Mouse (Mus musculus): ENCODE data around the gene Rasgrp3.

Rasgrp3 gene

DNA sequence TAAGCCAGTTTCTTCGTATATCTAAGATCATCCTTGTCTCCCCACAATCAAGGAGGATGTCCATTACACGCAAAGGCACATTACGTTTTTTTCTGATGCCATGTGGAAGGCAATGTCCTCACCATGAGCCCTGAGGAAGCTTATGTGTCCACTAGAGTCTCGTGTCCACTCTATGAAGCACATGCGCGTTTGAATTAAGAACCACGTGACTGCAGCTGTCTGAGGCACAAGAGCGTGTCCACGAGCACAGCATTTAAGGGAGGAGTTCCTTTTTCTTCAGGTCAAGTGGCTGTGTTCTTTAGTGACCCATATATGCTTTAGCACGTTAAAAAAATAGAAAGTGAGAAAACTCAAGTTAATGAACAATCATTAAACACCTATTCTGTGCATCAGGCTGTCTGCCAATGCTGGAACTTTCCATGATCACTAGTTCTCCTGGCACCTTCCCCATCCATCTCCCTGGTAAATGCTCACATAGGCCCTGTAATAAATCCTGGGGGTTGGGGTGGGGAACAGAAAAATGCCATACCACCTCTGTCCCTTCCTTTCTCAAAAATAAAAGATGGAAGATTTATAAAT, 70.5 kb downstream of the Rasgrp3 start:
- DNase-seq, result peak; percentile 35

DNA sequence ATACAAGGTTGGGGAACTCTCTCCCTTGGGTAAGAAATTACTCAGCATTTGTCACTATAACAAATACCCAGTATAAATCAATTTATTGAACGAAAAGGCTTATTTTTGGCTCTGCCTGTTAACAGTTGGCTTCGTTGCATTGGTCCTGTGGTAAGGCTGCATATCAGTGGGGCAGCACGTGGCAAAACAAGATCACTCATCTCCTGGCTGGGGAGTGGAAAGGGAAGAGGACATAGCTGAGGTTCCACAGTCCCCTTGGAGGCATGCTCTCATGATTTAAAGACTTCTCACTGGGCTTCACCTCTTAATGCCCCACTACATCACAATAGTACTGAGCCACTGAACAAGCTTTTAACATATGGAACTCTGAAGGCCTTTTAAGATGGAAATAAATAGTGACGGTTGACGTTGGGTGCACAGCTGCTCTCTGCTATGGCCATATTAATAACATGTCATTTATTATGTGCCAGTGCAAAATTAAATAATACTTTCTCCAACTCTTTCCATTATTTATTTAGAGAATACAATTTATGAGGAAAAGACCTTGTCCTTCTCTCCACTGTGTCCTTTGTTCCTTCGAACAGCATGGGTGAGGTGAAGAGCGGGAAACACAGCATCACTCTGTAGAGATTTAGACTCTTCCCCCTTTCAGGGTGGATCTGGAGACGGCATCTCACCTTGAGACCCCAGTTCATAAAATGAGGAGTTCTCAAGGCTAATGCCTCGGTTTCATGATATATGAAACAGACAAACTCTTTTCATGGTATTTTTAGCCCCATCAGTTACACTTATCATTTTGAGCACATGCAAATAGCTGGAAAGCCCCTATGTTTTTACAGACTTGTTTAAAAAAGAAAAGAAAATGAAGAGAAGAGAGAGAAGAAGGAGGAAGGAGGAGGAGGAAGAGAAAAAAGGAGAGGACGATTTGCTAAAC, 71.3 kb downstream of the Rasgrp3 start:
- DNase-seq, result no peak

DNA sequence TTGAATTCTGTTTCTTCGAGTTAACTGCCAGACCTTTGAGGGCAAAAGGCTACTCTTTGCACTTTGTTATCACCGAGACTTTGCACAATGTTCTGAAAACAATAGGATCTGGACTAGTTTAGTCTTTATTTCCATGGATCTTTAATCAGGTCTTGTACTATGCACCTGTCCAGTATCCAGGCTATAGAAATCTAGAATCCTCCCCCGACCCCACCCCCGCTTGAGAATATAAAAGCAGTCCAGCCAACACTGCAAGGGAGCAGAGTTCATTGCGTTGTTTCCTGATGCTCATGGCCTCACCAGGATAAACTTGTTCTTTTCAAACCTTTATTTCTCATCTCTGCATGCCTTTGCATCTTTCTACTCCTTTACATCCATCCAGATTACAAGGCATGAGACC, 73.6 kb downstream of the Rasgrp3 start:
- DNase-seq, result no peak

DNA sequence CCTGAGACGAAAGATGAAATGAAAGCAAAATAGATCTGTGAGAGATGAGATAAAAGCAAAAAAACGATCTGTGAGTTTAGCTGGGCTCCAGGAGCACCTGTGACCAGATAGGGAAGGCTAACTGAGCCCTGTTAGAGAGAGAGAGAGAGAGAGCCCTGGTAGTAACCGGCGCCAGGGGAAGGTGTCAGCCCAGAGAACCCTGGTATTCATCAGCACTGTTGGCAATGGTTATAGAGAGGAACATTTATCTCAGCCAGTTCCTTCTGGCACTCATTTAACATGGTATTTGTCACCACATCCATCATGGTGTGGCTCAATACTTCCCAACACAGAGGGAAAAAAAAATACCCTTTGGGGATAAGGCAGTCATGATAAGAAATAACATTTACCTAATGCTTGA, 80.9 kb downstream of the Rasgrp3 start:
- no peak for DNase-seq

DNA sequence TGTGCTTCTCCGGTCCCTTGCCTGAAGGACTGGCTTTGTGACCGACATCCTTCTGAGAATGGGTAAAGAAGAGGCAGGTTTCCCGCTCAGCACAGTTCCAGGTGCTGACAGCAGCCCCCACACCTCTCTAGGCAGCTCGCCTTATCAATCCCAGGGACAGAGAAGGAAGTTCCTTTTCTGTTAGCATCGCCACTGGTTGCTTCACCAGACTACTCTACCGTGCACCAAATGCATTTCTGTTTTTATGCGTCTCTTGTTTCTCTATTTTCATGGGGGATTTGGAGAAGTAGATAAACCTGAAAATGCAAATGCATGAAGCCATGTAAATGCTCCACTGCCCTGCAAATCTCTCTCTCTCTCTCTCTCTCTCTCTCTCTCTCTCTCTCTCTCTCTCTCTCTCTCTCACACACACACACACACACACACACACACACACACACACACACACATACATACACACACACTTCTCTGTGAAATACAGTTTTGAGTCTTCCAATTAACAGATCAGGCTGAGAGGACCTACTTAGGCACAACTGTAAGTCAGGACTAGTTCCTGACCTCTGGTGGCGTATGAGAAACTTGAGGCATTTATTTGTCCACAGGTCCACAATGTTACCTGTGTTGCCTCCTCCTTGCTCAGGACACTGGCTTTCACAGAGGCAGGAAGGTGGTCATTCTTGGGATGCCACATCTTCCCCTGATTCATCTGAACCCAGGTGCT, 82.6 kb downstream of the Rasgrp3 start:
- DNase-seq, result no peak

DNA sequence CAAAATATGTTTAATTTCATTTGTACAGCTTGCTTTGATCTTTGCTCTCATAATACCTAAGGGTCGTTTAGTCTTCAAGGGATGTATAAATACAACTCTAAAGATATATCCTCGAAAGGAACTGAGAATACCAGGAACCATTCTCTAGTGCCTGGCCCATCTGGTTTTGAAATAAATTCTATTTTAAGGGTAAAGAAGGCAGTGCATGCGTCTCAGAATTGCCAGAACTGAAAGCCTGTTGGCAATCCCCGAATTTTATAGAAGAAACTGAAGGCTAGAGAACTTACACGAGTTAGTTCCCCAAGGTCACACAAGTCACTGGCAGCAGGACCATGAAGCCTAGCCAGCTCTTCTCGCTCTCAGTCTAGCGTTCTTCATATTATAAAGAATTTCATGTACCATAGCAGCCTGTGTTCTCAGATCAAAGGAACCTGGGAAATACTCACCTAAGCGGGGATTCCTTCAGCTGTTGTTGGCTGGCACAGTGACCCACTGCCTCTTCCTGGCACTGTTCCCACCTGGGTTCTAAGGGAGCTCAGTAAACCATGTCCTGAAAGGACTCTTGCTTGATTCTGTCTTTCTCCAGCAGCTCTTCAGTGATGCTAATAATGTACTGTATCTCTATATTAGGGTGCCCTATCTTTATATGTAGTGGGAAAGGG, 83.7 kb downstream of the Rasgrp3 start:
- DNase-seq, result no peak

DNA sequence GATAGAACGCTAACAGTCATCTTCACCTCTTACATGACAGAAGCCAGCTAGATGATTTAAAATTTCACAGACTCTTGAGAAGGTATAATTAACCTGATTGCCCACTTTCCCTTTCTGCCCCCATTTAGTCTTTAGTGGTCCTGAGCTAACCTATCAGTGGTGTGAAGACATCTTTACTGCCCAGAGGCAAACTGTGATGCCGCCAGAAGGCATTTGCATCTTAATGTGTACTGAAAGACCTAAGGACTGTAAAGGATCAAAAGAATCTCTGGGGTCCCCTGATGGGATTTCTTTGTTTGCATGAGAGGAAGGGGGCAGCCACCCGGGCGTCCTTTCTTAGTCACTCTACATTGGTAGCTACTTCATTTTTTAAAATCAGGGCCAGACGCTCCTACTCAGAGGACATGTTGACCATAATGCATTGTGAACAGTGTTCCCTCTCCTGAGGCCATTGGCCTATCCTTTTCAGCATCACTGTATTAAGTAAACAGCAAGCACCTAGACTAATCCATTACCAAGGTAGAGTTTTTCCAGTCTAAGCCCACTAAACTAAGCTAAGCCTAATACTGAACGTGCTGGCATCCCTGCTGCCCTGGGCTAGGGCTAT, 85.6 kb downstream of the Rasgrp3 start:
- DNase-seq, result no peak

DNA sequence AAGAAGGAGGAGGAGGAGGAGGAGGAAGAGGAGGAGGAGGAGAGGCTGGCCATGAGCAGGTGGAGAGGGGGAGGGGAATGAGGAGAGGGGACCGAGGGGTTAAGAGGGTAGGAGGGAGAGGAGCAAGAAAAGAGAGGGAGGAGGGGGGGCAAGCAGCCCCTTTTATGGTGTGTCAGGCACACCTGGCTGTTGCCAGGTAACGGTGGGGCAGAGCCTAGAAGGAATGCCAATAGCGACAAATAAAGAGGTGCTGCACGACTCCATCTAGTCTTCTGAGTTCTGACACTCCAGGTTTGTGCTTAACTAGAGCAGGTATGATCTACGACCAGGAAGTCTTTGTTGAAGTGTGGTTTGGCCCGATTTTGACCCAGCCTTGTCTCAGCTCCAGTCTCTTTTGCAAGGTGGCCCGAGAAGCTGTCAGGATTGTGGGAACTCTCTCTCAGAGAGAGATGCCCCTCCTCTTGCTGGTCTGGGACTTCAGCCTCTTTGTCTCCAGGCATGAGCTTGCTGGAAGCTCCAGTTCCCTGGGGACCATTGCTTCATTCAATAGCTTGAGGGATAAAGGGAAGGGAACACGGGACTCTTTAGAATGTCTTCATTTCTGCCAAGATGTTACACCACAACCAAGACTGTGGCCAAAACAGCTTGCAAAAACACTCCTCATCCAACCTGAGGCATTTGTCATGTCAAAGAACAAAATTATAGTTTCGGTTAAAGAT, 86.8 kb downstream of the Rasgrp3 start:
- no peak for DNase-seq

DNA sequence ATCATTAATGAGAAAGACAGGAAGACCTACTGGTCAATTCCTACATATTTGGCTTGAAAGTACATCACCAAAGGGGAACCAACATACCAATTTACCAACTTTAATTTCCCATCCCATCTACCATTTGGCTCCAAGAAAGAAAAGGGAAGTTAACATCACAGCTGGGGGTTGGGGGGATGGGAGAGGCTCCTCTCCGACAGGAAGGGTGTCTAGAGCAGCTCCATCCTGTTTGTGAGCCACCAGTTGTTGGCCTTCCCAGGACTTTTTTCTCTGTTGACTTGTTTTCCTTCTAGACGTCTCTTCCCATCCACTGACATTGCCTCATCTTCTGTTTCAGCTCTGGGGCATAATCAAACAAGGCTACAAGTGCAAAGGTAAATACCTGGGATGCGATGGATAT, 88.1 kb downstream of the Rasgrp3 start:
- DNase-seq, result peak; percentile 23

DNA sequence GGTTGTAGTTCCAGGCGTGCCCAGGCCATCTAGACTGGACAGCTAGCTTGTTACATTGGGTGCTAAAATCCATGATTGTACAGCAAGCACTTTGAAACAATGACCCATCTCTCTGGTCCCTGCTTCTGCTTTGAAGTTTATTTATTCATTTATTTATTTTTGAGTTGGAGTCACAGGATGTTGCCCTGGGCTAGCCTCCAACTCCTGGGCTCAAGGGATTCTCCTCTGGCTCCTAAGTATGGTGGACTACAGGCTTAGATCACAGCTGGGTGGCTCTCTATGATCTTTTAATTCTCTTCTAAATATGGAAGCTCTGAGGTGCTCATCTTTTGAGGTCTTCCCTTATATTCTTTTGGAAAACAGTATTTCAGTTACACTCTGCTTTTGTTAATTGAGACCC, 90.7 kb downstream of the Rasgrp3 start:
- DNase-seq, result no peak

DNA sequence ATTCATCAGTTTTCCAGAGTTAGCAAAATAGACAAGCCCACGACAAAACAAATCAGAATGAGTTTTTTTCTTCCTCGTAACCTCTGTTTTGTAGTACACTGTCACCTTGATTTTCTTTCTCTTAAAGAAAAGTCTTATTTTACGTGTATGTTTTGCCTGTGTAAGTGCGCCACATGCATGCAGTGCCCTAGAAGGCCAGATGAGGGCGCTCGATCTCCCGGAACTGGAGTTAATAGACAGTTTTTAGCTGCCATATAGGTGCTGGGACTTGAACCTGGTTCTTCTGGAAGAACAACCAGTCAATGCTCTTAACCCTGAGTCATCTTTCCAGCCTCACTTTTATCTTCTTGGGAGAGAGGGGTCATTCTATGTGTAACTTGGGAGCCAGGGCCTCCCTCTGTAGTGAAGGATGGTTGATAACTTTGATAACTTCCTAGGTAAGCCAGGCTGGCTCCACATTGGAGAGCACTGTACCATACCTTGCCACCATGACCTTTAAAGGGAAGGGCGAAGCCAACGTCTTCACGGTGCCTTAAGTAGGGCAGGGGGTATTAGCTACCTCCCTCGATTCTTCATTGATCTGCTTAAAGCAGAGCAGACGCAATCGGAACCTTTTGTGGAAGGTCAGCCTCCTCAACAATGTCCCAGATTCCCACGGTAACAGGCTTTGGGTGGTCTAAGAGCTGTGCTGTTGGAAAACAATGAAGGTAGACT, 93.7 kb downstream of the Rasgrp3 start:
- DNase-seq, result no peak

DNA sequence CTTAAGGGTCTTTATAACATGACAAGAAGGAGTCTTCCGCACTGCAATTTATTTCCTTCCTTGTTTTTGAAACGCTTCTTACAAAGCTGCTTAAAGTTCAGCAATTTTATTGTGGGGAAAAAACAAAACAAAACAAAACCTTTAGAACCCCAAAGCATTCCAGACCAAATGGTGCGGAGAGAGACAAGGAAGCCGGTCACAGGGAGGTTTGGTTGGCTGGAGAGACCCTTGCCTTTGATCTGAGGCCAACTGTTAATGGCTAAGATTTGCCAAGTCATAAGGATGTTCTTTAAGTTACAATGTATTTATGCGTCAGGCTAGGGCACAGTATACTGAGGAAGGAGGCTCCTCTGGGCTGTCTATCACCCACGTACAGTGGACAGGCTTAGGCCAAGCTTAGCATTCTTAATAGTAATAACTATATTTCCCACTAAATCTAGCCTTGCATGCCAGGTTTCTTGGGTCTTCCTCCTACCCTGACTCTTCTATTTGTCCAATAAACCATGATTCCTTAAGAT, 96.8 kb downstream of the Rasgrp3 start:
- DNase-seq, result no peak

DNA sequence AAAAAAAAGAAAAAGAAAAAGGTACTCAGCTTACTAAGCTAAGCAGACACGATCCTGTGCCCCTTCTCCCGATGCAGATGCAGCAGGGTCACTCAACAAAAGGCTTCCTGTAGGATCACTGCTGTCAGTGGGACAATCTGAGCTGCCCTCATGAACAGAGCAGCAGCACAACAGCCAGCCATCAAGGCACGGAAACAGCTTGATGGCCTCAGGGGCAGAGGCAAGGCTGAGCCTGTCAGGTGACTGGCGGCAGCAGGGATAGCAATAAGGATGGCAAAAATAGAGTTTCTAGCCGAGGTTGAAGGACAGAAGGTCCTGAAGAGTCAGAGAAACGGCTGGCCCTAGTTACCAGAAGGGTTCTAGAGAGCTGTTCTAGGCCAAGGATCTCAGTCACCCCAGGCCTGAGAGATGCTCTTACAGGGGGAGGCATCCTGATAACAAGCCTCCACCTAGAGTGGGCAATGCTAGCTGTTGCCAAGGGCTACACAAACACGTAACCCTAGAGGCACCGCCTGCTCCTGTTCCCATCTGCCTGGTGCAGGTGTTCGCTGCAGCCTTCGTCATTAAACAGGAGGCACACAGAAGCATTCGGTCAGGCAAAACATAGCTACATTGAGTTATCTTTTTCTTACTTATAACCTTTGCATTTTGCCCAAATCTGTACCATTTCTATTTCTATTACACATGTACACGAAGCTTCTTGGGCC, 98.8 kb downstream of the Rasgrp3 start:
- DNase-seq, result no peak

DNA sequence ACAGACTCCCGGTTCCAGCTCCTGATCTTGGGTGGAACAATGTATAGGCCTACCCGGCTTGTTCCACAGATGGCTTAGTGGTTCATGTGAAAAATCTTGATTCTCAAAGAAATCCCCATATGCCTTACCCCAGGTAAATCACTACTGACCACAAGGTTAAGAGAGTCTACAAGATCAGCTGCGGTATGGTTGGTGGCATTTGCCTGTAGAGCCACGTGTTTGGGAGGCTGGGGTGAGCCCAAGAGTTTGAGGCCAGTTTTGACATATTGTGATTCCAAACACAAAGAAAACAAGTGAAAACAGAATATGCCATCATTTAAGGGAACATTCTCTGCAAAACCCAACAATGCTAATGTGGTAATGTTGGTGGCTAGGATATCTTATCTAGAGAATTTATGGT, 99.9 kb downstream of the Rasgrp3 start:
- DNase-seq, result no peak

DNA sequence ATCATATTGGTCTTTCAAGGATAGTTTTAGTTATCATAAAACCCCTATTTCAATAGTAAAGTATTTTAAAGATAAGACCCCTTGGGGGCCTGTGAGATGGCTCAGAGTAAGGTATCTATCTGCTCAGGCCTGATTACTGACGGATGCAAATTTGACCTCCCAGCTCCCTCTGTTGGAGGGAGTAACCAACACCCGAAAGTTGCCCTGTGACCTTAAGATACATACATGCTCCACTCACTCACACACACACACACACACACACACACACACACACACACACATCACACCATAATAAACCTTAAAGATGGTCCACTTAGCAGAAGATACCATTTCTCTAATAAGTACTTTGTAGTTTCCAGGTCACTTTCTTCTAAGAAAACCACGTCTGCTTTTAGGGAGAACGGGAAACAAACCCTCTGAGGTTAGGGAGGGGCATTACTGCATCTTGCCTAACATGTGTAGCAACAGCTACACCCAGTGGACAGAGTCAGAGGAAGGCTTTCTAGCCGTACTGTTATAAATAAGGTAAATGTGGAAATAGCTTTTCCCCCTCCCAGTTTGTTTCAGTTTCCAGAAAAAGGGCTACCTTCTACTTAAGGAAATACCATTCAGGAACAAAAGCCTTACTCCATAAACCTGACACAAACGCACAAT, 100.8 kb downstream of the Rasgrp3 start:
- no peak for DNase-seq

DNA sequence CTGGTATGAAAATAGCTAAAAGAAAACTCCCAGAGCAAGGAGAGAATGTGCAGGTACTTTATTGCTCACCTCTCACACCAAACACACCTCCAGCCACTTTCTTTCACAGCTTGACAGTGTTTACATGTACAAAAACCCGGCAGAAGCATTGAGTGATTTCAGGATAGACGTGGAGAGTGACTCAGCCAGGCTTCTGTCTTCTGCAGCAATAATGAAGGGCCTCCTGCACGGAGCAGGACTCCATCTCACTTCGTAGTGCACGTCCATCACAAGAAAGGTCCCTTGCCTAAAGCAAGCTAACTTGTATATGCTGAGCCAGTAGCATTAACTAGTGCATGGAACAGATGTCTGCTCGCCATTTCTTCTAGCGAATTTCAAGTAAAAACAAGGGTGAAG, 101.4 kb downstream of the Rasgrp3 start:
- no peak for DNase-seq

DNA sequence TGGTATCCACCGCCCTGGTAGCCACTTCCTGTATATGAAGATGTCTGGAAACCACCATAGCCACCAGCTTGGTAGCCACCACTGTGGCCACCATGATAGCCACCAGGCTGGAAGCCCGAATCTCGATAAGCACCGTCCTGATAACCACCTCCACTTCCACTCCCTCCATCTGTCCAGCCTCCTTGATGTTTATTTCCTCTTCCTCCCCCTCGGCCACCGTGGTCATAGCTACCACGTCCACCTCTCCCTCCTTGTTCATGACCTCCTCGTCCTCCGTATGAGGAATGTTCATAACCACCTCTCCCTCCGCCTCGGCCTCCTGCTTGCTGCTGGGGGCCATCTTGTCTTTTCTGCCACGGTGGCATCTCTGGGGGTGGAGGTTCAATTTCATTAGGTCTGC, 102.7 kb downstream of the Rasgrp3 start:
- DNase-seq, result no peak

DNA sequence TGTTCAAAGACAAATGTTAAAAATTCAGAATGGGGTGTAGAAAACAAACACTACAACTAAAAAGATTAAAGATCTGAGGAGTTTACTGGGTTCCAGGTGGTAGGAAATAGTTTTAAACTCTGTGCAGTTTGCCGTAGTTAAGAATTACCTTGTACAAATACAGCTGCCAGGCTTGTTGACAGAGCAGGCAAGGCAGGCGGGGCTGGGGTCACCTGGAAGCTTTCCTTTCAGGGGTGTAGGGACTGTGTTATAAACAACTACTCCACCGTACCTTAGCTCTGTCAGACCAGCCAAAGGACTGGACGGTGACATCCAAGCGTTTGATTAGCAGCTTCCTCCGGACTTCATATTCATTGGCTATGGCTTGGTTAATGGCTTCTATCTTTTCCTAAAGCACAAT, 103.4 kb downstream of the Rasgrp3 start:
- DNase-seq, result no peak

DNA sequence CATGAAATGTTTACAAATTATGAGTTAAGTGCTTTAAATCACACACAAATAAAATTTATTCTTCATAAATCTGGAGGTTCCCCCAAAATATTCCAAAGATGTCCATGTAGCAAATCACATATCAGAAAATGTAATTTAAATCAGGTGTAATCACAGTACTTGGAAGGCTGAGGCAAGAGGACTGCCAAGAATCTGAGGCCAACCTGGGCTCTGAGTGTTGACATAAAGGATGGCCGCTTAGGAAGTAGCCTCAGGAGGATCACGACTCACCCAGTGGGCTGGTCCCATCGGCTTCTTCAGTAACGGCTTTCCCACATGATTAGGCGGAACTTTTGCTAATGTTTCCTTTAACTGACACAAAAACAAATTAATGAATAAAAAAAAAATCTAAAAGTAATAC, 104.1 kb downstream of the Rasgrp3 start:
- DNase-seq, result no peak

DNA sequence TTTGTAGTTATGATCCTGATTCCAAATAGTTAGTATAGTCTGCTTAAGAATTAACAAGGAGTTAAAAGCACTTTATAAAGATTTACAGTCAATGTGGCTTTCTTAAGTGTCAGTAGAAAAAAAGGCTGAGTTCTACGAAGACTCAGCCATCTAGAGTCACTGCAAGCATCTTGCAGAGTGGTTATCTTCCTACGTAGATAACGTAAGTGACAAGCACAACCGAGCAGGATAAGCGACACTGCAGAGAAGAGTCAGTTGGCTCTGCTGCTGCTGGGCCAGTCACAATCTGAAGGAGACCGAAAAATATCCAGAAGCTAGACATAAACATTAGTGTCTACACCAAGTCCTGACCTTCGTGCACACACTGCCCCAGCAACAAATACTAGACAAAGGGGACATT, 107.7 kb downstream of the Rasgrp3 start:
- DNase-seq, result no peak

Measured in kidney, adult 11 months (tissue).